Mouse (Mus musculus): ENCODE measurements at regions not wholly inside any gene's neighbourhood (a gene's known extent, or its start where the extent isn't known, plus 50 kb on each side); places are given as distances from the start of the nearest gene placed in this dataset.

DNA sequence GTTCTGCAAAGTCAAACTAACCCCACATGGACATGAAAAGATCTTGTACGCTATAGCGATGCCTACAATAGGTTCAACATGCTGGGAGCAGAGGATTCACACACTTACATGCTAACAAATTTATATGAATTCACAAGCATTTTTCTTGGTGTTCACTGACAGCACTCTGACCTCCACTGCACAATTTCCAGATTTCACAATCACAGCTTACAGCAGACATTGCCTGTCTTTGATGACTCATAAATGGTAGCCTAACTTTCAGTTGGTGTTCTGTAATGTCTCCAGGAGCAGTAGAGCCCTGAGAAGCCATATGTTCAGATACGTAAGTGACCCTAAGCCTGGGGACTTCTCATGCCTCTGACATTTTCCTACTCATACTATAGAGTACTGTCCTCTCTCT, 640.1 kb upstream of the Map3k7 start:
- TF ChIP-seq CTCF (IDR thresholded peaks at IDR 0.05; ENCODE audit: low read depth, low read length) (no peak), POLR2A (IDR thresholded peaks at IDR 0.05; ENCODE audit: extremely low read depth, insufficient read depth, low read length) (no peak)
